Mouse (Mus musculus) ES-Bruce4 (cell line): ENCODE measurements around the gene Lgr4. TPM values are rescaled to one million over a fixed set of nuclear protein-coding genes. Genes with fewer than 3 reads are reported as not detected.

Experiments used
- H3K27ac ChIP-seq: 2 replicates; pipeline ENCODE4 v1.5.1; 2012; ENCODE audit warnings: low read length, inconsistent platforms; ENCODE audit not compliant: insufficient read depth
- H3K27me3 ChIP-seq: 2 replicates; pipeline ENCODE4 v1.6.1; 2012; ENCODE audit warnings: mild to moderate bottlenecking, low read length, inconsistent platforms; ENCODE audit not compliant: control insufficient read depth, poor library complexity, insufficient read depth, severe bottlenecking
- H3K36me3 ChIP-seq: 2 replicates; pipeline ENCODE4 v1.6.1; 2012; ENCODE audit warnings: inconsistent platforms, mild to moderate bottlenecking, low read length, moderate library complexity; ENCODE audit not compliant: control insufficient read depth, poor library complexity, insufficient read depth, severe bottlenecking
- H3K4me1 ChIP-seq: one replicate; pipeline ENCODE4 v1.8.1; 2011; ENCODE audit warnings: low read length; ENCODE audit not compliant: control insufficient read depth, insufficient read depth
- H3K4me3 ChIP-seq: 2 replicates; pipeline ENCODE4 v1.5.1; 2011; ENCODE audit warnings: low read depth, mild to moderate bottlenecking, low read length
- H3K9ac ChIP-seq: 2 replicates; pipeline ENCODE4 v1.6.1; 2012; ENCODE audit warnings: low read depth, mild to moderate bottlenecking, inconsistent platforms; ENCODE audit not compliant: poor library complexity, severe bottlenecking
- H3K9me3 ChIP-seq: replicated peaks from 2 replicates; pipeline ENCODE4 v1.6.1; 2012; ENCODE audit warnings: mild to moderate bottlenecking, low read length, inconsistent platforms; ENCODE audit not compliant: control insufficient read depth, poor library complexity, insufficient read depth, severe bottlenecking
- CTCF ChIP-seq: IDR thresholded peaks from one replicate; pipeline ENCODE4 v1.8.1; 2011; ENCODE audit warnings: low read depth, low read length
- EP300 ChIP-seq: IDR thresholded peaks from 2 replicates; pipeline ENCODE4 v1.6.1; 2011; ENCODE audit warnings: low read depth, low read length; ENCODE audit not compliant: insufficient read depth
- POLR2A ChIP-seq: IDR thresholded peaks from one replicate; pipeline ENCODE4 v1.8.1; 2011; ENCODE audit warnings: low read length; ENCODE audit not compliant: insufficient read depth
- polyA plus RNA-seq: library from polyadenylated mRNA; stranded (reverse); fragments of >200 nt; gene quantifications from 2 replicates; pipeline ENCODE4 v1.2.4, GENCODE M21; 2011; ENCODE audit warnings: low read depth; ENCODE audit not compliant: missing spikeins, insufficient read depth, insufficient read length

The Lgr4 gene
- polyA plus RNA-seq, 1 experiment: 64.2 TPM

DNA sequence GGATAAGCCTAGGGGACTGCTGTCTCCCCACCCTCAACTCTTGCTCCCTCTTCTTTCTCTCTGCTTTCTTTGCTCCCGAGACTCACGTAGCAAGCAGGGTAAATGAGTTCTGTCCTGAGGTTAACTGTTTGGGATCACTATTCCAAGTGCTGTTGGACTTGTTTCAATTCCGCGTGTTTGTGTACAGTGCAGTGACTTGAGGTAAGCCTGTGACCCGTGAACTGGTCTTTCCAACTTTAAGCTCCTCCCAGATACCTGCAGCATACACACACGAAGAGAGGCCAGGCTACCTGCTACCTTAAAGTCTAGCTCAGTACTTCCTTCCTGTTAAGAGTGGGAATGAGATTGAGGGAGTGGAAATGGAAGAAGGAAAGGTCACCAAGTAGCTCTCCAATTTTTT is 66.0 kb downstream of the Lgr4 start:
- Histone ChIP-seq H3K4me1 (no peaks in the 10 kb centered on the region), H3K9me3 (no peaks in the 10 kb centered on the region), H3K36me3 (peaks cover 6% of the 10 kb centered on the region; the same call in 1 of the 2 replicates), H3K27ac (no peak overlapping the region), H3K9ac (no peak overlapping the region), H3K4me3 (no peak overlapping the region), H3K27me3 (no peaks in the 10 kb centered on the region)
- TF ChIP-seq POLR2A (no peak), EP300 (no peak), CTCF (no peak)

DNA sequence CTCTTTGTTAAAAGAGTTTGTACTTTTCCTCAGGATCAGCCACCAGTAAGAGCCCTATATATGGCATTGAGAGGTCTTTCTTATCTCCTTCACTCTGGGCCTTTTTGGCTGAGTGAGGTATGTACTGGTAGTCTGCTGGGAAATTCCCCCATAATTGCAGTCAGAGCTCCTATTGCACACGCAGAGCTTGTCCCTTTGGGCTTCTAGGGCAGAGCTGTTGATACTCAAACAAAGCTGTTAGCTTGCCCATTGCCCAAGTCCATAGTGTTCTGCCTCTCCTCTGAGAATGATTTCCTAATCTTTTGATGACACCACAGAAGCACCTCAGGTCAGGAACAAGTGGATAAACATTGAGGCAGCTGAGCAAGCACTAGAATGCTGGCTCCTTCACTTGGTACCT is 67.5 kb downstream of the Lgr4 start:
- Histone ChIP-seq H3K27me3 (no peaks in the 10 kb centered on the region), H3K27ac (no peak overlapping the region), H3K9ac (no peak overlapping the region), H3K4me3 (no peak overlapping the region), H3K4me1 (no peaks in the 10 kb centered on the region), H3K36me3 (peaks cover 6% of the 10 kb centered on the region; the same call in 1 of the 2 replicates), H3K9me3 (no peaks in the 10 kb centered on the region)
- TF ChIP-seq POLR2A (no peak), EP300 (no peak), CTCF (no peak)

DNA sequence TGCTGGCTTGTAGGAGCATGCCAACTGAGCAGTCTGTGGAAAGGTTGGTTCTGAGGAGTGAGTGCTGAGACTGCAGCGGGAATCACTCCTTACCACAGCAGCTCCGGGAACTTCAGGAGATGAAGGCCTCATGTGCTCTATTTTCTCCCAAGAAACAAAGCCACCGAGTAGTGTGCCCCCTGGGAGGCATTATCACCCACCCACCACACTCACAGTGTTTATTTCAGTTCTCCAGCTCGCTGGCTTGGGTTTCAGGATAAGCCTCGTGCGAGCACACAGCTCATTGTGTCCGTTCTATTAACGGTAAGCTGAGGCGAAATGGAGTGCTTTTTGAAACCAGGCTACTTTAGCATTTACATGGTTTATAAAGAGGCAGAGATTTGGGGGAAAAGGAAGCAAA is 68.1 kb downstream of the Lgr4 start:
- no peaks in the 10 kb centered on the region for H3K9me3 ChIP-seq
- no peaks in the 10 kb centered on the region for H3K4me1 ChIP-seq
- H3K27me3 ChIP-seq: no peaks in the 10 kb centered on the region
- TF ChIP-seq CTCF (no peak), POLR2A (no peak), EP300 (no peak)
- H3K9ac ChIP-seq: no peak overlapping the region
- H3K36me3 ChIP-seq: peaks cover 6% of the 10 kb centered on the region; the same call in 1 of the 2 replicates
- H3K4me3 ChIP-seq: no peak overlapping the region
- H3K27ac ChIP-seq: no peak overlapping the region

DNA sequence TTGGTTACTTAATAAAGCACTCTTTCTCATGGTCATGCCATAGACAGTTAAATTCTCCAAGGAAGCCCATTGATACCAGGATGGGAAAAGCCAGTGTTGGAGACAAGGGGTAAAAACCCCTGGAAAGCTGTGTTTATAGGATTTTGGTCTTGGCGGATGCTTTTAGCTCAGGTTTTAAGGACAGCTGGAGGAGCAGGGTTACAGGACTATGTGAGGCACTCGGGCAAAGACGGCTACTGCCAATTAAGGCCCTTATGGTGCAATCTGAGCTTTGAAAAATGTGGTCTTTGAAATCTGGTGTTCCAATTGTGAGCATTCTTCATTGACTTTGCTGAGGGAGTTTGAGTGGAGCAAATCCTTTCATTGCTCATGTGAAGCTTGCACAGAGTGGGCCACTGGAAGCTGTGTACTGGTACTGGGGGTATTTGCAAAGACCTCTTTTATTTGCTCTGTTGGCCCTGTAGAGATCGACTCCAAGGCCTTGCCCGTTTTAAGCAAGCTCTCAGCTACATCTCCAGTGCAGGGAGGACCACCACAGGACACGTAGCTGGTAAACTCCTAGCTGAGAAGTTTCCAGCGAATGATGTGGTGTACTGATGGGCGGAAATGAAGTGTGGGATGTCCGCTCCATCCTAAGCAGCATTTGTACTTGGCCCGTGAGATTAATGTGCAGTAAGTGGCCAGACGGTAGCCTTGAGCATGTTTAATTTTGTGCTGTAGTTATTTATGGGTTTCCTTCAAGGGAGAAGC is 68.8 kb downstream of the Lgr4 start:
- Histone ChIP-seq H3K4me3 (no peak overlapping the region), H3K9ac (no peak overlapping the region), H3K27ac (no peak overlapping the region), H3K36me3 (peaks cover 6% of the 10 kb centered on the region; the same call in 1 of the 2 replicates), H3K4me1 (no peaks in the 10 kb centered on the region), H3K27me3 (no peaks in the 10 kb centered on the region), H3K9me3 (no peaks in the 10 kb centered on the region)
- TF ChIP-seq POLR2A (no peak), CTCF (no peak), EP300 (no peak)

DNA sequence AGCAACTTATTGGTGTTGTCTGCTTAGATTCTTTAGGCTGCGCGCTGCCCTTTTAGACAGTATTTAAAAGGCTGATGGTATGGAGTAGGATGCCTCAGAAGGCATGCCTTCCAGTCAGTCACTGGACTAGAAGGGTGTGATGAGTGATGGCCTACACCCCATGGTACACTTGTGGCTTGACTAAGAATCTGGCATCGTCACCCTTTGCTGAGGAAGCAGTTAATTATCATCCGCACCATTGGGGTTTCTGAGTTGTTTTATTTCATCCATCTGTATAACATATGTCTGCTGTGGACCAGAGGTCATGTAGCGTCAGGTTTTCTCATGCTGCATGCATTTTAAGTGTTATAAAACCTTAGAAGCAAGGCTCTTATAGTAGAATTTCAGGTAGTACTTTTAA is 70.5 kb downstream of the Lgr4 start:
- H3K9me3 ChIP-seq: no peaks in the 10 kb centered on the region
- H3K27me3 ChIP-seq: no peaks in the 10 kb centered on the region
- H3K4me3 ChIP-seq: no peak overlapping the region
- H3K27ac ChIP-seq: no peak overlapping the region
- H3K4me1 ChIP-seq: no peaks in the 10 kb centered on the region
- H3K9ac ChIP-seq: no peak overlapping the region
- peaks cover 8% of the 10 kb centered on the region; the same call in 1 of the 2 replicates for H3K36me3 ChIP-seq
- TF ChIP-seq EP300: no peak
- no peak for TF ChIP-seq CTCF
- TF ChIP-seq POLR2A: no peak

DNA sequence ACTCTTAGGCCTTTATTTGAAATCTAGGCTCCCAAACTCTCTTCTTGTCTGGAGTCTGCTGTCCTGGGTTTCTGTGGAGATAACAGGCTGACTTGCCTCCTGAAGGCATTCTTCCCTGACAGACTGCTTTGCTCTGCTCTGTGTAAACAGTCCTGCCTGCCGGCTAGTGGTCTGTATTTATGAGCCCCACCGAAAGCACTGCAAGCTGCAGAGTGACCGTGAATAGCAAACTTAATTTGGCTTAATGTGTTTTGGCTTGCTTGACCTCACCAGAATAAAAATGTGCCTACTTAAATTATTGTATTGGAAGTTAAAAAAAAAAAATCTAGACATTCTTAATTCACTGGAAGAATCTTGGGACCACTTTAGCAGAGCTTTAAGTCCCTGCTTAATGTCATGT is 71.7 kb downstream of the Lgr4 start:
- Histone ChIP-seq H3K4me3 (no peak overlapping the region), H3K27me3 (no peaks in the 10 kb centered on the region), H3K9ac (no peak overlapping the region), H3K36me3 (peaks cover 8% of the 10 kb centered on the region; the same call in 1 of the 2 replicates), H3K4me1 (no peaks in the 10 kb centered on the region), H3K9me3 (no peaks in the 10 kb centered on the region), H3K27ac (no peak overlapping the region)
- TF ChIP-seq CTCF (no peak), POLR2A (no peak), EP300 (no peak)
